Mouse (Mus musculus) adrenal gland, postnatal 4 days (tissue): ENCODE results near the gene Nrn1l. TPM values are rescaled to one million over a fixed set of nuclear protein-coding genes. Genes with fewer than 3 reads are reported as not detected.

ENCODE experiments used
- DNase-seq, 2 experiments: peaks; one replicate each; pipeline ENCODE4 v3.0.0; 2021 to 2022; ENCODE audit warnings: low spot score in 2 of 2, mixed read lengths in 2 of 2
- total RNA-seq, 2 experiments: library from RNA; stranded (reverse); gene quantifications; 2 replicates each; pipeline ENCODE4 v1.2.3; 2021

Gene Nrn1l
- total RNA-seq, 2 experiments from 2014 or later, result 0.90 TPM; not detected in 1

- DNase-seq, result no peak
Measured at GRCm38 (mm10) chr8:105889756-105890465, 3.5 kb upstream of the Nrn1l start.

- DNase-seq, result no peak
Measured at GRCm38 (mm10) chr8:105890870-105891269, 2.5 kb upstream of the Nrn1l start.

- no peak for DNase-seq
Measured at GRCm38 (mm10) chr8:105892432-105892831, 935 bp upstream of the Nrn1l start.

GRCm38 (mm10) chr8:105897801-105898480 is 4.6 kb downstream of the Nrn1l start:
- DNase-seq, result no peak

GRCm38 (mm10) chr8:105900180-105900940 is 7.0 kb downstream of the Nrn1l start, which contains the start of gene Pskh1:
Pskh1 (plus strand) TSS chr8:105900441.
- DNase-seq, result peak; percentile 82 to 86

- no peak for DNase-seq
Measured at GRCm38 (mm10) chr8:105900941-105901616, 7.7 kb downstream of the Nrn1l start.

- no peak for DNase-seq
Measured at GRCm38 (mm10) chr8:105919390-105919789, 26.0 kb downstream of the Nrn1l start.

- DNase-seq, result no peak
Measured at GRCm38 (mm10) chr8:105925123-105925522, 31.8 kb downstream of the Nrn1l start.

GRCm38 (mm10) chr8:105930602-105931001 is 37.2 kb downstream of the Nrn1l start:
- peak; percentile 76 to 86 for DNase-seq

GRCm38 (mm10) chr8:105931271-105931670 is 37.9 kb downstream of the Nrn1l start:
- no peak for DNase-seq

GRCm38 (mm10) chr8:105932525-105932924 is 39.2 kb downstream of the Nrn1l start:
- DNase-seq, result no peak

- DNase-seq, result no peak
Measured at GRCm38 (mm10) chr8:105933762-105934161, 40.4 kb downstream of the Nrn1l start, which contains the start of gene Ctrl. Ctrl (minus strand) TSS chr8:105933862.

GRCm38 (mm10) chr8:105935105-105935504 is 41.7 kb downstream of the Nrn1l start:
- no peak for DNase-seq

- no peak for DNase-seq
Measured at GRCm38 (mm10) chr8:105935863-105936603, 42.7 kb downstream of the Nrn1l start.

GRCm38 (mm10) chr8:105936866-105937475 is 43.6 kb downstream of the Nrn1l start:
- peak; percentile 64 to 74 for DNase-seq

GRCm38 (mm10) chr8:105937496-105938305 is 44.3 kb downstream of the Nrn1l start:
- DNase-seq, result no peak

GRCm38 (mm10) chr8:105938306-105938669 is 44.9 kb downstream of the Nrn1l start, which contains the start of gene Psmb10:
Psmb10 (minus strand) TSS chr8:105938444.
- DNase-seq, result no peak

GRCm38 (mm10) chr8:105942026-105942425 is 48.7 kb downstream of the Nrn1l start:
- DNase-seq, result no peak

GRCm38 (mm10) chr8:105942542-105942941 is 49.2 kb downstream of the Nrn1l start:
- DNase-seq, result no peak
